Mouse (Mus musculus) intestine, embryonic 16.5 days (tissue): ENCODE results near the gene Rnf150. TPM values are rescaled to one million over a fixed set of nuclear protein-coding genes. Genes with fewer than 3 reads are reported as not detected.

ENCODE experiments used
- ATAC-seq: fragments of 200-750 bp; cut with Nextera tagmentation; 2 replicates; pipeline ENCODE4 v1.8.0; 2017; ENCODE audit warnings: moderate TSS enrichment, moderate library complexity
- H3K27ac ChIP-seq: fragments of 300-500 bp; sonication (generic); 2 replicates; pipeline ENCODE4 v1.5.1; 2014; ENCODE audit warnings: mild to moderate bottlenecking, low read length
- H3K27me3 ChIP-seq: fragments of 300-500 bp; sonication (generic); replicated peaks from 2 replicates; pipeline ENCODE4 v1.6.1; 2014; ENCODE audit warnings: low read length, control low read depth, mixed read lengths; ENCODE audit not compliant: control insufficient read depth, insufficient read depth
- H3K36me3 ChIP-seq: fragments of 300-500 bp; sonication (generic); 2 replicates; pipeline ENCODE4 v1.6.1; 2014; ENCODE audit warnings: low read length, control low read depth; ENCODE audit not compliant: control insufficient read depth, insufficient read depth
- H3K4me1 ChIP-seq: fragments of 300-500 bp; sonication (generic); 2 replicates; pipeline ENCODE4 v1.6.1; 2014; ENCODE audit warnings: low read length, control low read depth, mixed read lengths; ENCODE audit not compliant: control insufficient read depth, insufficient read depth
- H3K4me2 ChIP-seq: fragments of 300-500 bp; sonication (generic); 2 replicates; pipeline ENCODE4 v1.6.1; 2014; ENCODE audit warnings: low read depth, low read length, control low read depth
- H3K4me3 ChIP-seq: fragments of 300-500 bp; sonication (generic); 2 replicates; pipeline ENCODE4 v1.5.1; 2014; ENCODE audit warnings: mild to moderate bottlenecking, low read length
- H3K9ac ChIP-seq: fragments of 300-500 bp; sonication (generic); 2 replicates; pipeline ENCODE4 v1.6.1; 2014; ENCODE audit warnings: low read depth, low read length
- H3K9me3 ChIP-seq: fragments of 300-500 bp; sonication (generic); 2 replicates; pipeline ENCODE4 v1.6.1; 2016; ENCODE audit warnings: low read length, control low read depth; ENCODE audit not compliant: control insufficient read depth
- WGBS: fragments of 180-500 bp; shearing (Covaris S2); extraction: QIAGEN DNeasy Blood & Tissue Kit; methylation state at CpG from one replicate; pipeline ENCODE4 v1.1.7; 2014; 5-methylcytosine and 5-hydroxymethylcytosine counted together
- polyA plus RNA-seq: library from polyadenylated mRNA; unstranded; fragments of >200 nt; fragmentation: Nextera tagmentation; extraction: Ambion mirVana; gene quantifications from 2 replicates; pipeline ENCODE4 v1.2.1, GENCODE M21; 2015

Rnf150 gene
- polyA plus RNA-seq, 1 experiment from 2014 or later = 0.77 TPM

DNA sequence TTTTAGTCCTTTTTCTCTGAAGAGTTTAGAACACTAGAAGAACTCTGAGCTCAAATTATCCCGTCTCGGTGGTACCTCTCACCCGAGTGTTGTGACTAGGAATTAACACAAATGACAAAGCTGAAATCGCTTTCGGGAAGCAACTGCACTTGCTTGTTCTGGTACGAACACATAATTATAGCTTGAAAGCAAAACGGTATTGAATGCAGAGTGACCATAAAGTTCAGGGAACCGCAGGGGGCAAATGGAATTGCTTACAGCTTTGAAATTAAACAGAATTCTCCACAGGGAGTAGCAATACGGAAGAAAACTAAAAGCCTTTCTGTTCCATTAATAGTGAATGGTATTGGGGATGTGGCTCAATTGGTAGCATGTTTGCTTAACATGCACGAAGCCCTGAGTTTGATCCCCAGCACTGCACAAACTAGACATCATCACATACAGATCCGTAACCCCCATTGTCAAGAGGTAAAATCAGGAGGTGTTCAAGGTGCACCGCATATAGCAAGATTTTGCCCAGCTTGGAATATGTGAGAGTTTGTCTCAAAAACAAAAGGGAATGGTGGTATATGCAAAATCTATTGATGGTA, 38.5 kb downstream of the Rnf150 start:
- no peak overlapping the region for H3K9ac ChIP-seq
- no peaks in the 10 kb centered on the region for H3K36me3 ChIP-seq
- 89% methylated on average over 12 of the region's 12 CpGs for WGBS
- no peak overlapping the region for H3K27ac ChIP-seq
- H3K4me3 ChIP-seq = no peak overlapping the region
- no peak overlapping the region for H3K4me2 ChIP-seq
- no peaks in the 10 kb centered on the region for H3K27me3 ChIP-seq
- H3K4me1 ChIP-seq = no peaks in the 10 kb centered on the region
- H3K9me3 ChIP-seq = no peaks in the 10 kb centered on the region
- no peak for ATAC-seq

DNA sequence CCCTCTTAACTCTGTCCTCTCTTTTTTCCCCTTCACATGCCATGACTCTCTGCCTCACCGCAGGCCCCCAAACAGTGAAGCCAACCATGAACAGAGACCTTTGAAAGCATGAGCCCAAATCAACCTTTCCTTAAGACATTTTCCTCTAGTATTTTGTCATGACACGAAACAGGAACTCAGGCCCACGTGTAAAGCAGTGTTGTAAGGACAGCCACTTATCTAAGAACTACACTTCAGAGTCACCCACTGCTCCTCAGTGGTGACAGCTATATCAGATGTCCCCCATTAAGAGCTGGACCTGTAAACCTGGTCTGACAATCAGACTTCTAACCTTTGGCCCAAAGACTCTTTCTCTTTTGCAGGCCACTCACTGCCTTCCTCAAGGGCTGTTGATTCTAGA, 40.3 kb downstream of the Rnf150 start:
- Histone ChIP-seq H3K4me2 (no peak overlapping the region), H3K9ac (no peak overlapping the region), H3K4me3 (no peak overlapping the region), H3K27me3 (no peaks in the 10 kb centered on the region), H3K4me1 (no peaks in the 10 kb centered on the region), H3K36me3 (no peaks in the 10 kb centered on the region), H3K9me3 (no peaks in the 10 kb centered on the region), H3K27ac (no peak overlapping the region)
- no peak for ATAC-seq
- WGBS = 62% methylated on average over 3 of the region's 3 CpGs

DNA sequence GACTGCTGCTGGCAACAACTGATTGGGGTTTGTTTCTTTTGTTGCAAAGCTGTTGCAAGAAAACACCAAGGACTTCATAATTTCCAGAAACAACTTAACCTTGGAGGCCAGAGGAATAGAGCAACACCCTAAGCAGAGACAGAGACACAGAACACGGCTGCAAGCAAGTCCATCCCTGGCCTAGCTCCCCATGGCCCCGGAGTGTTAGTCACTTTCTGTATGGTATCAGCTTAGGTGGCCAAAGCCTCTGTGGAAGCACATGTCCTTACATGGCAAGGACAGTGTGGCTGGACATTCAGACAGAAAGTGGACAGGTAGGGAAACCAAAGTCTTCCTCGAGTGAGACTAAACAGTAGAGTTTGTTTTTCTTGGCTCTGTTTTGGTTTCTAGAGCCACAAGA, 44.1 kb downstream of the Rnf150 start:
- H3K9ac ChIP-seq = no peak overlapping the region
- H3K4me2 ChIP-seq = no peak overlapping the region
- no peaks in the 10 kb centered on the region for H3K9me3 ChIP-seq
- 81% methylated on average over 3 of the region's 3 CpGs for WGBS
- no peaks in the 10 kb centered on the region for H3K27me3 ChIP-seq
- no peak for ATAC-seq
- no peaks in the 10 kb centered on the region for H3K36me3 ChIP-seq
- H3K4me1 ChIP-seq = no peaks in the 10 kb centered on the region
- no peak overlapping the region for H3K4me3 ChIP-seq
- no peak overlapping the region for H3K27ac ChIP-seq

DNA sequence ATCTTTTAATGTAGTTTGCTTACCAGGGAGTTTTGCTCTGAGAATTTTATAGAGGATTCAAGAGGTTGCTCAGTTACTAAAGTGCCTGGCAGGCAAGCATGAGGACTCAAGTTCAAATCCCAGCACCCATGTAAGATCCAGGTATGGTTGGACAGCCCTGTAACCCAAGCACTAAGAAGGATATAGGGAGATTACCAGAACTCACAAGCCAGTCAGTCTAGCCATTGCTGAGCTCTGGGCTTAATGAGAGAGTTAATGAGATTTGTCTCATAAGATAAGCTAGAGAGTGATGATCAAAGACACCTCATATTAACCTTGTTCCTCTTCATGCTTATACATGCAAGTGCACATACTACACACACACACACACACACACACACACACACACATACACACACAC, 48.3 kb downstream of the Rnf150 start:
- Histone ChIP-seq H3K27ac (no peak overlapping the region), H3K9ac (no peak overlapping the region), H3K4me2 (no peak overlapping the region), H3K9me3 (no peaks in the 10 kb centered on the region), H3K4me3 (no peak overlapping the region), H3K36me3 (no peaks in the 10 kb centered on the region), H3K27me3 (no peaks in the 10 kb centered on the region), H3K4me1 (no peaks in the 10 kb centered on the region)
- ATAC-seq = no peak

DNA sequence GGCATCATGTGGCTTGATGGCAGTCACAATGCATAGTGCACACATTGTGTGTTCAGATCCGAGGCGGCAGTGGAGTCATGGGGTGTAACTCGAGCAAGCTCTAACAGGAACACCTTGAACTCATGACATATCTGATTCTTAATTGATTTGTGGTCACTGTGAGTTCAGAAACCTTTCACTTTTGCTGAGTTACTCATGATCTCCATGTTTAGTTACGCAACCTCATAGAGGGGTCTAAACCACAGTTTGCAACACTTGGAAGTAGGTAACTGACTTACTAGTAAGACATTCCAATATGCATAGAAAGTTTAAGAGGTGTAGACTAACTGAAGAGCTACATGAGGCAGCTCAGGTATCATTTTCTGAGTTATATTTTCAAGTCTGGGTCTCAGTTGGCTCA, 49.1 kb downstream of the Rnf150 start:
- Histone ChIP-seq H3K4me2 (no peak overlapping the region), H3K9ac (no peak overlapping the region), H3K27ac (no peak overlapping the region), H3K4me1 (no peaks in the 10 kb centered on the region), H3K9me3 (no peaks in the 10 kb centered on the region), H3K4me3 (no peak overlapping the region), H3K27me3 (no peaks in the 10 kb centered on the region), H3K36me3 (no peaks in the 10 kb centered on the region)
- no peak for ATAC-seq
- 83% methylated on average over 4 of the region's 4 CpGs for WGBS

DNA sequence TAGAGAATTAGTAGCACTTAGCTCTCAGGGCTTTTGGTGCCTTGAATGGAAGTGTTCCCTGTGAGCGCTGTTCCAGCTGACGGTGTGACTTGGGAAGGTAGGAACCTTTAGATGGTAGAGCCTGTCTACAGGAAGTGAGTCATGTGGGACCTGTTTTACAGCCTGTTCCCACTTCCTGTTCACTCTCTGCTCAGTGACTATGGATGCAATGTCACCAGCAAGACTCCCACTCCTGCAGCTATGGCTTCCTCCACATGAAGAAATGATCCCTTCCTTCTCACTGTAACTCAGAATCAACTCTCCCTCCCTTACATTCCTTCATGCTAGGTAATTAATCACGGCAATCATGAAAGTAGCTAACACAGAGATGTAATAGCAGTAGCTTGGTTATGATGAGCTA, 51.4 kb downstream of the Rnf150 start:
- no peak overlapping the region for H3K27ac ChIP-seq
- no peak overlapping the region for H3K9ac ChIP-seq
- WGBS = 86% methylated on average over 3 of the region's 3 CpGs
- no peak overlapping the region for H3K4me2 ChIP-seq
- H3K27me3 ChIP-seq = no peaks in the 10 kb centered on the region
- H3K4me1 ChIP-seq = no peaks in the 10 kb centered on the region
- ATAC-seq = no peak
- H3K4me3 ChIP-seq = no peak overlapping the region
- H3K9me3 ChIP-seq = no peaks in the 10 kb centered on the region
- no peaks in the 10 kb centered on the region for H3K36me3 ChIP-seq

DNA sequence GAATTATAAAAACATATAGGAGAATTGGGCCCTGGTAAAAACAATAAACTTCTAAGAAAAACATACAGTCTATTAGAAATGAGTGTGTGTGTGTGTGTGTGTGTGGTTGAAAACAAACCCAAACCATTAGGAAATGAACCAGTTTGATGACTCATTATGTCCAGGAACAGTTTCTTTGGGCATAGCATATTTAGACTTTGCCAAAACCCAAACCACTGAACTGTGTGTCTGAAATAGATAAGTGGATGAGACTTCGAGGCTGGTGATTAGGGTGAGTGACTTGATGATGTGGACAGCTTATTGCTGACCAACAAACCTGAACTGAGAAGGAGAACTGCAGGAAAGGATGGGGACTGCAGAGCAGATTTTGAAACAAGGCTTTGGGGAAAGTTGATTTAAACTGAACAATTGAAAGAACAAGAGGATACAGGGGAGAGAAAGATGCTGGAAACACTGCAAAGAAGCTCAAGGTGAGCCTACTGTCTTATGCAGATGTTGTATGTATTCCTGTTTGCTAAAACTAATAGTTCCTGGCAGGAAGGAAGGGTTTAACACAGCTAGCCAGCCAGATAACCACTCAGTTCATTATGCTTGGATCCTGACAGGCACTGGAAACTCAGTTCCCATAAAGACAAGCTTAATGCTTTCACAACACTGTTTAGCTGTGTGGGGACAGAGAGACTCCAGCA, 53.8 kb downstream of the Rnf150 start:
- Histone ChIP-seq H3K4me2 (no peak overlapping the region), H3K9me3 (no peaks in the 10 kb centered on the region), H3K9ac (no peak overlapping the region), H3K36me3 (no peaks in the 10 kb centered on the region), H3K27me3 (no peaks in the 10 kb centered on the region), H3K4me3 (no peak overlapping the region), H3K27ac (no peak overlapping the region), H3K4me1 (no peaks in the 10 kb centered on the region)
- ATAC-seq = no peak
- 67% methylated on average over 1 of the region's 1 CpGs for WGBS

DNA sequence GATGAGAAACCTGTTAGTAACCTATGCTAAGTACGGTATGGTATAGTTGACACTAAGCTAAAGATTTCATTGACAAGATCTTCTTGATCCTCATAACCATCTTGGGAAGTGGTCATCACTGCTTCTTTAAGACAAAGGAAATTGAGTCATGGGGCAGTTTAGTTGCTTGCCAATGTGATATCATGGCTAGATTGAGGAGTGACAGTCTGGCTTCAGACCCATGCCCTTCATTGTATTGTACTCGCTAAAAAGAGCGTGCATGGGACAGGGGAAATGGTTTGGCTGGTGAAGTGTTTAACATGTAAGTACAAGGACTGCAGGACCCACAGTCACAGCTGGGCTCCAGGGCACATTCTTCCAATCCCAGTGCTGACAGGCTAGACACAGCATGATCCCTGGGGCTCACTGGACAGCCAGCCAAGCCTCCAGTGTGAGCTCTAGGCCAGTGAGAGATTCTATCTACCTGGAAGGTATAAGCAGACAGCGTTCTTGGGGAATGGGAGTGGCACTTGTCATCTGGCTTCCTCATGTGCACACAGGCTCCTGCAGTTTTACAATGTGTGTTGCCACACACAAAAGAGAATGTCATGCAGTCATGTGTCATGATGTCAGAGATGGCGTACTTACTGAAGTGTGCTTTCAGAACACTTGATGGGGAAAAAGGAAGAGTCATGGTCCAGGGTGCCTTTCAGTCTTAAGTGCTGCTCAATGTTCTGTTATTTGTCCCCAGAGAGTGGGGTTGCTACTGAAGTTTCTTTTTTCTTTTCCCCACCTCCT, 54.6 kb downstream of the Rnf150 start:
- H3K4me1 ChIP-seq = no peaks in the 10 kb centered on the region
- 81% methylated on average over 5 of the region's 5 CpGs for WGBS
- no peak for ATAC-seq
- no peaks in the 10 kb centered on the region for H3K9me3 ChIP-seq
- H3K4me2 ChIP-seq = no peak overlapping the region
- no peaks in the 10 kb centered on the region for H3K27me3 ChIP-seq
- no peak overlapping the region for H3K9ac ChIP-seq
- H3K4me3 ChIP-seq = no peak overlapping the region
- H3K27ac ChIP-seq = no peak overlapping the region
- no peaks in the 10 kb centered on the region for H3K36me3 ChIP-seq

DNA sequence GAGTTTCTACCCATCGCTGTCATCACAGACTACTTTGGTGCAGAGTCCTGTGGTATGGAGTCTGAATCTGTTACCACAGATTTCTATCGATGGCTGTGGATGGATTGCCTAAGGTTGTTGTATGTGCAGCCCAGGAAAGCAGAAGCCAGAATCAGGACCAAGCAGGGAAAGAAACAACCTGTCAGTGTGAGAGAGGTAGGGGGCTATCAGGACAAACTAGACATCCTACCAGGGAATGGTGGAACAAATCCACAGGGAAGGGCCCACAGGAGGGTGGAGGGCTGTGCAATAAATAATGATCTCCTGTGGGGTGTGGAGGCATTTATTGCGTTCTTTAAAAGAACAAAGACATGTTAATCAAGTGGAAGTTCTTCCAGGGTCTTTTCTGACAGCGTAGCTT, 56.5 kb downstream of the Rnf150 start:
- Histone ChIP-seq H3K27ac (no peak overlapping the region), H3K27me3 (no peaks in the 10 kb centered on the region), H3K36me3 (no peaks in the 10 kb centered on the region), H3K9ac (no peak overlapping the region), H3K9me3 (no peaks in the 10 kb centered on the region), H3K4me3 (no peak overlapping the region), H3K4me1 (no peaks in the 10 kb centered on the region), H3K4me2 (no peak overlapping the region)
- no peak for ATAC-seq
- WGBS = 79% methylated on average over 4 of the region's 4 CpGs
